Mouse (Mus musculus): ENCODE data around the gene Rai1.

- TF ChIP-seq POLR2A (IDR thresholded peaks at IDR 0.05; ENCODE audit: insufficient read depth, low read depth, low read length) = no peak
- TF ChIP-seq CTCF (IDR thresholded peaks at IDR 0.05; ENCODE audit: insufficient read depth, low read depth, low read length) = no peak
Observed at GRCm38 (mm10) chr11:60182741-60183140, 77.9 kb downstream of the Rai1 start.
